Mouse (Mus musculus) megakaryocyte, adult 5-6 weeks (primary cell): ENCODE data around the gene Nit1. TPM values are rescaled to one million over a fixed set of nuclear protein-coding genes. Genes with fewer than 3 reads are reported as not detected.
A peak's percentile ranks its signal among the peaks of the same experiment; 100 is the strongest.
"Not testable (repeated sequence)": the region's sequence is repeated elsewhere in the genome, so short reads cannot be mapped to it uniquely, and the experiment has no call there.

Experiments
- ATAC-seq: 2 replicates; pipeline ENCODE4 v1.8.0; 2016; ENCODE audit warnings: mild to moderate bottlenecking, inconsistent platforms; ENCODE audit not compliant: poor library complexity, severe bottlenecking
- total RNA-seq, 2 experiments: library from RNA; stranded (forward) in 1 of 2; stranded (reverse) in 1 of 2; fragments of 153-499, 151-499 nt in 1 of 2; fragments of 221-1000, 200-1000 nt in 1 of 2; gene quantifications; 2 replicates each; pipeline versions ENCODE4 v1.2.3 to v1.2.4; 2015 to 2017

Gene Nit1
- total RNA-seq, 2 experiments from 2014 or later: 6.5 to 39.2 TPM

- peak; percentile 58 for ATAC-seq
Measured at GRCm38 (mm10) chr1:171355812-171356340, 10.4 kb upstream of the Nit1 start.

- ATAC-seq: no peak
Measured at GRCm38 (mm10) chr1:171349210-171349609, 3.8 kb upstream of the Nit1 start.

- no peak for ATAC-seq
Measured at GRCm38 (mm10) chr1:171348665-171349064, 3.2 kb upstream of the Nit1 start.

- peak; percentile 36; the same call in 1 of the 2 replicates for ATAC-seq
Measured at GRCm38 (mm10) chr1:171346095-171346450, 627 bp upstream of the Nit1 start.

- ATAC-seq: no peak
Measured at GRCm38 (mm10) chr1:171344715-171345114, 731 bp downstream of the Nit1 start.

GRCm38 (mm10) chr1:171343922-171344677, 1.3 kb downstream of the Nit1 start:
- ATAC-seq: no peak

- no peak for ATAC-seq
Measured at GRCm38 (mm10) chr1:171342262-171343207, 2.9 kb downstream of the Nit1 start.

GRCm38 (mm10) chr1:171330216-171330560, 15.3 kb downstream of the Nit1 start:
- no peak for ATAC-seq

- peak; percentile 63 for ATAC-seq
Measured at GRCm38 (mm10) chr1:171329433-171330215, 15.8 kb downstream of the Nit1 start.

GRCm38 (mm10) chr1:171328839-171329432, 16.5 kb downstream of the Nit1 start, which contains the start of gene Dedd:
TSS of gene Dedd (plus strand) at chr1:171329145.
- ATAC-seq: peak; percentile 90

- ATAC-seq: no peak
Measured at GRCm38 (mm10) chr1:171328244-171328643, 17.2 kb downstream of the Nit1 start.

GRCm38 (mm10) chr1:171326588-171326987, 18.9 kb downstream of the Nit1 start:
- ATAC-seq: not testable (repeated sequence)

GRCm38 (mm10) chr1:171325571-171325970, 19.9 kb downstream of the Nit1 start:
- no peak for ATAC-seq

GRCm38 (mm10) chr1:171322012-171322411, 23.4 kb downstream of the Nit1 start:
- ATAC-seq: no peak; the same call in 1 of the 2 replicates

- peak; percentile 70 for ATAC-seq
Measured at GRCm38 (mm10) chr1:171321415-171321814, 24.0 kb downstream of the Nit1 start.

GRCm38 (mm10) chr1:171320151-171320550, 25.3 kb downstream of the Nit1 start:
- ATAC-seq: no peak

- ATAC-seq: no peak
Measured at GRCm38 (mm10) chr1:171319748-171320147, 25.7 kb downstream of the Nit1 start.

GRCm38 (mm10) chr1:171309321-171309720, 36.1 kb downstream of the Nit1 start:
- ATAC-seq: no peak

GRCm38 (mm10) chr1:171306157-171306556, 39.3 kb downstream of the Nit1 start:
- not testable (repeated sequence) for ATAC-seq

- ATAC-seq: no peak
Measured at GRCm38 (mm10) chr1:171298226-171298625, 47.2 kb downstream of the Nit1 start.
